Mouse (Mus musculus) gastrocnemius, adult 8-10 months (tissue): ENCODE measurements around the gene Sdhb. TPM values are rescaled to one million over a fixed set of nuclear protein-coding genes. Genes with fewer than 3 reads are reported as not detected.

Experiments used
- DNase-seq, 2 experiments: peaks; one replicate each; pipeline ENCODE4 v3.0.0; 2022; ENCODE audit warnings: low spot score in 2 of 2
- total RNA-seq, 4 experiments: library from RNA; stranded (reverse); gene quantifications; 2 replicates each; pipeline ENCODE4 v1.2.4; 2022

Sdhb gene
- total RNA-seq, 4 experiments from 2014 or later: 520 to 588 (median 538) TPM

DNA sequence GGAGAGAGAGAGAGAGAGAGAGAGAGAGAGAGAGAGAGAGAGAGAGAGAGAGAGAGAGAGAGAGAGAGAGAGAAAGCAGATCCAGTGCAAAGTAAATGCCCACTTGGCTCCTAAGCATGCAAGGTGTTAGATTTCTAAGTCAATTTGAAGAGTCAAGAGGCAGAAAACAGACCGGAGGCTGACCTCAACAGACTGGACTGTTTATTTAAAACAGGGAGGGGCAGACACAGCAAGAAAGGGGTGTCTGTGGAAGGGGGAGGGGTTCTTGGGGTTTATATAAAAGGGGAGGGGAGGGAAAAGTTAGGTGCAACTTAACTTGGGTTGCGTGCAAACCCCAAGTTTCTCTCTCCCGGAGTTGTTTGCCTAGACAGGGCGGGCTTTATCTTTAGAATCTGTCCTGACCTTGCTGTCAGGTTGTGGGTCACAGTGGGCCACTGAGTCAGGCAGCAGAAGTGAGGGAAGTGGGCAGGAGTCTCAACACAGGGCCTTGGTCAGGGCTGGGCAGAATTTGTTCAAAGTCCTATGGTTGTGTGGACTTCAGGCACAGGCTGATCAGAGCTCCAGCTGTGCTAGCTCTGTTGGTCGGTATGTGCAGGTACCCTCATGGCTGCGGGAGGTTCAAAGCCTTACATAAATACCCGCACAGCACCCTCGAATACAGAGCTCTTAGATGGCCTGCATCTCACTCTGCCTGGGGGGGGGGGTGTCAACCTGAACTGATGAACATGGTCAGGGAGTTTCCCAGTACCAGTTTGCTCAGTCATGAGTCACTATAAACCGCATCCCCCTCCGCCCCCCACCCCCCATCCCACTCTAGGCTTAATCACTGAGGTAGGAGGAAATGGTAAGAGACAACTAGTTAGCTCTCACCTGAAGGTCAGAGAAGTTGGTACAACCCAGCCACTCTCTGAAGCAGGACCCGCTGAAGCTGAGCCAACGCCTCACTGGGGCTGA is 13.2 kb upstream of the Sdhb start:
- no peak for DNase-seq

DNA sequence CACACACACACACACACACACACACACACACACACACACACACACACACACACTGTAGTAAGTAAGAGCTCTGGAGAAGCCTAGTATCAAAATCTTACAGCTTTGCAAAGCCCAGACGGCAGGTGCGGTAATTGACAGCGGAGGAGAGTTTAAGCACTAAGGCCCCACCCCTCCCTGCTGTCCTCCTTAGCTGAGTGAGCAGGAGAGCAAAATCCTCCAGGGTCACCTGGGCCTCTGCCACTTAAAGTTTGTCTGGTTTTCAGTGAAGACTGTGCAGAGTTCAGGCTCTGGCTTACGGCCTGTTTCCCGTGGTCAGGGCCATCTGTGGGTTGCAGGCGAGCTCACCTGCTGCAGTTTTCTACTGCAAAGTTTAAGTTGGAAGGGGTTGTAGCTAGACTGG is 12.5 kb upstream of the Sdhb start:
- DNase-seq: no peak

DNA sequence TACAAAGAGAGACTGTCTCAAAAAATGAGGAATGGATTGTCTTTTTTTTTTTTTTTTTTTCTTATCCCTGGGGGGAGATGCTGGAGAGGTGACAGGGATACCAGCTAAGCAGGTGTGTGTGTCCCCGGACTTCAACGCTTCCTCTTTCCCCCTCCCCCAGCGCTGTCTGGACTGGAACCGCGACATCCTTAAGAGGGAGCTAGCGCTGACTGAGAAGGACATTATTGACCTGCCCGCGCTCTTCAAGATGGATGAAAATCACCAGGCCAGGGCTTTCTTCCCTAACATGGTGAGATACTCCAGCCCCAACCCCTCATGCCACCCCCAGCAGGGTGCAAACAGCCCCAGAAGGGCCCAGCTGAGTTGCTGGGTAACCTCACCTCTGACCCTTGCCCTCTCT is 12.0 kb upstream of the Sdhb start:
- no peak for DNase-seq

DNA sequence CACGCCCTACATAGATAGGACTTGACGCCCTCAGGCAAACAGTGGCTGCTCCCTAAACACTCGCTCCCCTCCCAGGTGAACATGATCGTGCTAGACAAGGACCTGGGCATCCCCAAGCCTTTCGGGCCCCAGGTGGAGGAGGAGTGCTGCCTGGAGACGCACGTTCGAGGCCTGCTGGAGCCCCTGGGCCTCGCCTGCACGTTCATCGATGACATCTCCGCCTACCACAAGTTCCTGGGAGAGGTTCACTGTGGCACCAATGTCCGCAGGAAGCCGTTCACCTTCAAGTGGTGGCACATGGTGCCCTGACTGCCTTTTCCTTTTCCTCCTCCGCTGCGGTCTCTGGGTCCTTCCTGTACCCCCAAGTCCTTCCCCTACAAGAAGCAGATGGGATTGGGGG is 11.4 kb upstream of the Sdhb start:
- DNase-seq: no peak

DNA sequence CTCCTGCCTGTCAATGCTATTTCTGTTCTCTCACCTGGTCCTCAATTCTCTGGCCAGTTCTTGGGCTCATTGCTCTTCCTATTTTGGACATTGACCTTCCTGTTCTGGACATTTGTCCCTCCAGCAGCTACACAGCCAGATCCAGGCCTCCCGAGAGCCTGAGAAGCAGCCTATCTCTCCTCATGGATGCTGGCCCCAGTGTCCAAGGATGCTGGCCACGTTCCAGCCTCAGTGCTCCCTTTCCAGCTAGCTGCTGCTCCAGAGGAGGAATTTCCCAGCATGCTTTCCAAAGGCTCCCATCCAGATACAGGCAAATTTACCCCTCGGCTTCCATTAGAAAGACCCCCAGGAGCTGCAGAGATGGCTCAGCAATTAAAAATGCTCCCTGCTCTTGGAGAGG is 10.4 kb upstream of the Sdhb start:
- DNase-seq: no peak

DNA sequence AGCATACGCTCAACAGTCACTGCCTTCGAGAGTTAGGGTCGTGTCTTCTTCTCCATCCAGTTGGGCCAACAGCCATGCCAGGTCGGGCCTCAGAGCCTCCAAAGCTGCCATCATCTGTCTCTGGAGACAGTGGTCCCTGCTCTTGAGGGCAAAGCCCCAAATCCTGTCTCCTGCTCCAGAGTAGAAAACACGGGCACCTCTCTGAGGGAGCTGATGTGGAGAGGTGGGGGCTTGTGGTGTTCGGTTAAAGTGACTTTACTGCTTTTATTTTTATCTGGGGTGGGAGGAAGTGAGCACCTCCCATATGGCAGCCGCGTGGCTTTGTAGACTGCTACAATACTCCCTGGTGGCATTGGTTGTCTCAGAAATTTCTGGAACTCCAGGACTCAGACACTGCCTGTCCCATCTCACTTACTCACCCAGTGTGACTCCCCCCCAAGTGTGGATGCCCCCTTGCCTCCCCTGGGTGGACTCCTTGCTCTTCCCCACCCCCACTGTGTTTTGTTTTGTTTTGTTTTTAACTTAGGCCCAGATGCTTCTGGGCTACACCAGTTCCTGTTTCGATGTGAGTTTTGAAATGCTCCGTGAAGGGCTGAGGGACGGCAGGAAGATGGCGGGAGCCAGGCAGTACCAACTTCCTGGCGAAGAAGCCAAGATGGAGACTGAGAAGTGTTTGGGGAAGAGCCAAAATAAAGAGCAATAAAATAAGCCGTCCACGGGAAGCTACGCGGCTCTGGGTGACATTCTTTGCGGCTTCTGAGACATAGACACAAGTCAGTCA is 9.0 kb upstream of the Sdhb start:
- no peak for DNase-seq

DNA sequence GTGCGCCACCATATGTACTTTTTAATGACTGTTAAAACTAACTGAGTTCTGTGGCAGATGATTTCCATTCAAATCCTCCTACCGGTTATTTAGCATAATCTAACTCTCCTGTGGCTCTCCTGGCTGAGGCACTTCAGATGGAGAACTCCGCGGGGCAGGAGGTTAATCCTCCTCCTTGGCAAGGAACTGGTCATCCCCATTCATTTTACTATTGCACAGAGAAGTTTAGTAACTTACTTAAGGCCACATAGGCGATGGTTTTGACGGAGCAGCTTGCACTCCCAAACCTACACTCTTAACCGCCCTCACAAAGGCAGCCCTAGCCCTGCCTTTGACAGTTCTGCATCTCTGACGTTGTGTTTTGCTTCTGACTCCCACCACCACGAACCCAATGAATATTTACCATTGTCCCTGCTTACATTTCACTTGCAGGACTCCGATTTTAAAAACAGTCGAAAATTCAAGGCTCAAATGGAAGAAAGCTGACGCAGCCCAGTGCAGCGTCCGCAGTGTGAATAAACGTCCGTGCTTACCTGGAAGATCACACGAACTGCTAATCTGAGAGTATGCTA is 3.8 kb upstream of the Sdhb start:
- no peak for DNase-seq

DNA sequence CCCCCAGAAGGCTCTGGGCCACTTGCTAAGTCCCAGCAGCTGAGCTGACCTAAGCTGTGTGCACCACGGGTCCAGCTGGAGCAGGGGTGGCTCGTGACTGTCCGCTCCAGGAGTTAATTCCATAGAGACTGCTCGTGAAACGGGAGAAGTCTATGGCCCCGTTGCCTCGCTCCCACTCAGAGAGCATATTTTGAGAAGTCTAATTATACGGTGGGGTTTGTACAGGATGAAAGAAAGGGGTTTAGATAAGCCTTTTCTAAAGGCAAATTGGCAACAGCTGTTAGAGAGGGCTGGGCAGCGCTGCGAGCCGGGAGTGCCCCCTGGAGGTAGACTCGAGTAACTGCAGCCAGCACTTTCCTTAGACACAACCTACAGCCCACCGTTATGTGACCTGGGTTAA is 3.3 kb upstream of the Sdhb start:
- DNase-seq: peak; percentile 51 to 56

- no peak for DNase-seq
Observed at GRCm38 (mm10) chr4:140958319-140958718, 2.7 kb upstream of the Sdhb start.

GRCm38 (mm10) chr4:140959128-140959679 is 1.8 kb upstream of the Sdhb start:
- no peak for DNase-seq

GRCm38 (mm10) chr4:140959715-140960479 is 1.1 kb upstream of the Sdhb start:
- no peak for DNase-seq

DNA sequence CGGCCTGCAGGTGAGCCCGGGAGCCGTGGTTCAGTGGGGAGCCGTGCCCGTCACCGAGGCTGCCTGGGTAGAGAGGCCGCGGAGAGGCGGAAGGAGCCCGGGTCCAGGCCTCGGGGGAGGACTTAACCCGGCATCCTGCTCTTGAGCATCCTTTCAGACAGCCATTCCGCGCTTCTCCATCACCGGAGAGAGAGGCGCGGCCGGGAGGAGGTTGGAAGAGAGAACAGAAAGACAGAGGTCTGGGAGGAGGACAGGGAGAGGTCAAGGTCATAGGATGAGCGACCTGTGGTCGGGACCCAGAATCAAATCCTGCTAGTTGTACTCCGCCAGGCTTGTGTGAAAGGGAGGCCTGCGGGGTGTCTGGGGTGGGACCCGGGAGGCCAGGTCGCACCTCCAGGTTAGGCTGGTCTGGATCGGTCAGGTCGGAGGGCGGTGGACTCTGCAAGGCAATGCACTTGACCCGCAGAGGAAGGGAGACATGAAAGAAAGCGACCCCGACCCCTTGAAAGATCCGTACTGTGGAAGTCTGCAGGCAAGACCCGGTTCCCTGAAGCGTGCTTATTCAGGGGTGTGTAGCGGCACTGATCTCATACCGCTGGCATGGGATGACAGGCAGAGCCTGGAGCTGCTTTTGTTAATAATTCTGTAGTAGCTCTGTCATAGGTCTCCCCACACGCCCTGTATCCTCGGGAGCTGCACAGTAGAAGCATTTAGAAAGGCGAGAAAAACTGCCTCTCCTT is 634 bp downstream of the Sdhb start:
- DNase-seq: no peak

- DNase-seq: no peak
Observed at GRCm38 (mm10) chr4:140962207-140962909, 1.4 kb downstream of the Sdhb start.

DNA sequence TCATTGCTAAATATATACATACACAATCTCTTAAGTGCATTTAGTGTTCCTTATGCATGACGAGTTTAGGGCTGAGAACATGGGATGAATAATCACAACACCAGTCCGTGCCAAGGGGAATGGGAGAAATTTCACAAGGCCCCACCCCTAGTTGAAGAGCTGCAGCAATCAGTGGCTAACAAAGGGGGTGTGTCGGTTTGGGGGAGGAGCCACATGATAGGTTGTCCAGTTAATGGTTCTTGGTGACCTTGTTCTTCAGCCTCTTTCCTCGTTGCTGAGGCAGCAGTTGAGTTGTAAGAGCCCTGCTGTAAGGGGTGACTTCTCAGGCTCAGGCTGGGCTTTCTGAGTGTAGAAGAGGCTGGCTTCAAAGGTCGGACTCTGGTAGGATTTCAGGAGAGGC is 1.9 kb downstream of the Sdhb start:
- peak in 1 of 2 experiments; percentile 60 for DNase-seq

DNA sequence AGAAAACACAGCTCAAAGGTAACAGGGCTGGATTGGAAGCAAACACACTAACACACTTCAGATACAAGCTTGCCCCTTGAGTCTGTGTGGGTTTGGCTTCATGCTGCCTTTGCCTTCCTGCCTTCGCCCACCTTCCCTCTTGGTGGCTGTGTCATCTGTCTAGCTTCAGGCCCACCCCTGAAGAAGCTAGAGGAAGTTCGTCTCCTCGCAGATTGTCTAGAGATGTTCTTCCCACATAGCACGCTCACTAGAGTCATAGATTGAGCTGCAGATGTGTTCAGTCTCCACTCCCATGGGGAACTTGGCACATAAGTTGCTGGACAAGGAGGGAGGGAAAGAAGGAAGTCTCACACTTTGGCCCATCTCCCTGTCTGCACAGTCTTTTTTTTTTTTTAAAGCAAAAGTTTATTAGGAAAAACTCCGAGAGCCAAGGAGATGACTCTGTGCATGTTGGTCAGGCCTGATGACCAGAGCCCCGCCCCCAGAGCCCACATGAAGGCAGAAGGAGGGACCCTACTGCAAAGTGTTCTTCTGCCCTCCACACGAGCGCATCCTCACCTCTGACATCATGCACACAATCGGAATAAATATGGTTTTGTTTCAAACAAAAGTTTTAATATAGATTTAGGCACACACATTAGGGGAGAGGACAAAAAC is 3.1 kb downstream of the Sdhb start:
- no peak for DNase-seq

DNA sequence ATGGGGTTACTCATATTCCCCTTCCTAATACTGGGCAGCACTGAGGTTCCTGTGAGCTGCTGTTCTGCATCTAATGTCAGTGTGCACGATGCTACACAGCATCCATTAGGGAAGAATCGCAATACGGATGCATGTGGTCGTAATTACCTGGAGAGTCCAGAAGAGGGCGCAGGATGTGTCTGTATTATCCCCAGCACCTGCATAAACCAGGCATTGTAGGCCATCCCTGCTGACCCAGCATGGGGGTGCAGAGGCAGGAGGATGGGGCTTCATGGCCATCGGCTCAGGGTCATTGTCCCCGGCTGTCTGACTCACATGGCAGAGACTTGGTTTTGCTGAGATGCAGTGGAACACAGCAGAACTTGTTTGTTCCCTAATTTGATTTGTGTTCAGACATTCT is 3.6 kb downstream of the Sdhb start:
- DNase-seq: peak; percentile 62 to 65

- no peak for DNase-seq
Observed at GRCm38 (mm10) chr4:140967386-140968159, 6.6 kb downstream of the Sdhb start.

DNA sequence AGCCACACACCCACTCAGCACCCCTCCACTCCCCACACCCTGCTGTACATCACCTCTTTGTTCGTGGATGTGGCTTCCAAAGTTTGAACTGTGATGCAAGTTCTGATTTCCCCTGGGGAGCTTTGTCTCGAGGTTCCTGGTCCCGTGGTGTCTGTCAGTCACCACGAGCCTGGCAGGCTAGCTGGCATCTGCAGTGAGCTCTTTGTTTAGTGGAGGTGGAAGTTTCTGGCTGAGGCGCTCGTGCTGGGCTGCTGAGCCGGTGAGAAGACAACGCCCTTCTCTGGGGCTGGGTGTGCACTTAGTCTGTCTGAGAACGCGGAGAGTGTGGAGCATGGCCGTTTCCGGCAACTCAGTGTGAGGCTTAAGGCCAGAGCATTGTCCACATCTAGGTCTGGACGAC is 10.7 kb downstream of the Sdhb start:
- DNase-seq: no peak
